Mouse (Mus musculus): ENCODE measurements at regions not wholly inside any gene's neighbourhood (a gene's known extent, or its start where the extent isn't known, plus 50 kb on each side); places are given as distances from the start of the nearest gene placed in this dataset.
A peak's percentile ranks its signal among the peaks of the same experiment; 100 is the strongest.

- 41% methylated on average over 7 of the region's 7 CpGs for WGBS
Measured at GRCm38 (mm10) chr11:19351243-19351787, 332.5 kb upstream of the Meis1 start.

GRCm38 (mm10) chr11:19353706-19354105 is 334.9 kb upstream of the Meis1 start:
- Histone ChIP-seq H3K36me3 (no peaks in the 10 kb centered on the region), H3K4me1 (replicated peaks) (peaks cover 34% of the 10 kb centered on the region), H3K4me3 (no peak overlapping the region), H3K27me3 (ENCODE audit: insufficient read depth, poor library complexity, severe bottlenecking) (no peaks in the 10 kb centered on the region), H3K9me3 (no peaks in the 10 kb centered on the region), H3K27ac (no peak overlapping the region)
- 90% methylated on average over 3 of the region's 3 CpGs for WGBS
- no peak for DNase-seq (ENCODE audit: low spot score)

More at GRCm38 (mm10) chr11:19351243-19351787, 332.5 kb upstream of the Meis1 start:
- Histone ChIP-seq H3K9me3 (no peaks in the 10 kb centered on the region), H3K27me3 (ENCODE audit: insufficient read depth, poor library complexity, severe bottlenecking) (no peaks in the 10 kb centered on the region), H3K36me3 (no peaks in the 10 kb centered on the region), H3K27ac (peak overlapping the region; percentile 76), H3K4me3 (no peak overlapping the region), H3K4me1 (replicated peaks) (peaks cover 34% of the 10 kb centered on the region)
- DNase-seq (ENCODE audit: low spot score), result no peak

- H3K4me1 ChIP-seq (replicated peaks), result peaks cover 29% of the 10 kb centered on the region
- H3K4me3 ChIP-seq, result no peak overlapping the region
- no peak overlapping the region for H3K27ac ChIP-seq
- no peaks in the 10 kb centered on the region for H3K27me3 ChIP-seq (ENCODE audit: insufficient read depth, poor library complexity, severe bottlenecking)
- 87% methylated on average over 2 of the region's 2 CpGs for WGBS
- DNase-seq (ENCODE audit: low spot score), result no peak
- H3K36me3 ChIP-seq, result no peaks in the 10 kb centered on the region
- H3K9me3 ChIP-seq, result no peaks in the 10 kb centered on the region
Measured at GRCm38 (mm10) chr11:19355179-19355578, 336.4 kb upstream of the Meis1 start.

GRCm38 (mm10) chr11:19356151-19356550 is 337.4 kb upstream of the Meis1 start:
- Histone ChIP-seq H3K4me3 (no peak overlapping the region), H3K9me3 (no peaks in the 10 kb centered on the region), H3K27me3 (ENCODE audit: insufficient read depth, poor library complexity, severe bottlenecking) (no peaks in the 10 kb centered on the region), H3K4me1 (replicated peaks) (peaks cover 22% of the 10 kb centered on the region), H3K27ac (no peak overlapping the region), H3K36me3 (no peaks in the 10 kb centered on the region)
- 76% methylated on average over 2 of the region's 2 CpGs for WGBS
- no peak for DNase-seq (ENCODE audit: low spot score)

- no peak overlapping the region for H3K4me3 ChIP-seq
- no peak for DNase-seq (ENCODE audit: low spot score)
- H3K27ac ChIP-seq, result no peak overlapping the region
- H3K9me3 ChIP-seq, result no peaks in the 10 kb centered on the region
- no peaks in the 10 kb centered on the region for H3K27me3 ChIP-seq (ENCODE audit: insufficient read depth, poor library complexity, severe bottlenecking)
- no peaks in the 10 kb centered on the region for H3K36me3 ChIP-seq
- H3K4me1 ChIP-seq (replicated peaks), result peaks cover 5% of the 10 kb centered on the region
- WGBS, result 69% methylated on average over 1 of the region's 1 CpGs
Measured at GRCm38 (mm10) chr11:19369152-19369551, 350.4 kb upstream of the Meis1 start.

- no peaks in the 10 kb centered on the region for H3K27me3 ChIP-seq (ENCODE audit: insufficient read depth, poor library complexity, severe bottlenecking)
- H3K9me3 ChIP-seq, result no peaks in the 10 kb centered on the region
- WGBS, result 83% methylated on average over 5 of the region's 5 CpGs
- no peak for DNase-seq (ENCODE audit: low spot score)
- no peaks in the 10 kb centered on the region for H3K4me1 ChIP-seq (replicated peaks)
- H3K4me3 ChIP-seq, result no peak overlapping the region
- H3K36me3 ChIP-seq, result no peaks in the 10 kb centered on the region
- no peak overlapping the region for H3K27ac ChIP-seq
Measured at GRCm38 (mm10) chr11:19373476-19373875, 354.7 kb upstream of the Meis1 start.

- no peaks in the 10 kb centered on the region for H3K36me3 ChIP-seq
- whole genome bisulfite sequencing, result 63% methylated on average over 2 of the region's 2 CpGs
- no peaks in the 10 kb centered on the region for H3K9me3 ChIP-seq
- DNase-seq (ENCODE audit: low spot score), result no peak
- no peaks in the 10 kb centered on the region for H3K27me3 ChIP-seq (ENCODE audit: insufficient read depth, poor library complexity, severe bottlenecking)
- H3K4me1 ChIP-seq (replicated peaks), result peaks cover 4% of the 10 kb centered on the region; the same call in 1 of the 2 replicates
- H3K4me3 ChIP-seq, result no peak overlapping the region
- no peak overlapping the region for H3K27ac ChIP-seq
Measured at GRCm38 (mm10) chr11:19380935-19381334, 362.1 kb upstream of the Meis1 start.

GRCm38 (mm10) chr11:19389136-19389535 is 370.4 kb upstream of the Meis1 start:
- no peaks in the 10 kb centered on the region for H3K4me1 ChIP-seq (replicated peaks)
- no peaks in the 10 kb centered on the region for H3K9me3 ChIP-seq
- H3K4me3 ChIP-seq, result no peak overlapping the region
- H3K27me3 ChIP-seq (ENCODE audit: insufficient read depth, poor library complexity, severe bottlenecking), result no peaks in the 10 kb centered on the region
- 96% methylated on average over 6 of the region's 6 CpGs for WGBS
- H3K27ac ChIP-seq, result no peak overlapping the region
- H3K36me3 ChIP-seq, result no peaks in the 10 kb centered on the region
- no peak for DNase-seq (ENCODE audit: low spot score)

GRCm38 (mm10) chr11:19392190-19392589 is 373.4 kb upstream of the Meis1 start:
- Histone ChIP-seq H3K27me3 (ENCODE audit: insufficient read depth, poor library complexity, severe bottlenecking) (no peaks in the 10 kb centered on the region), H3K36me3 (no peaks in the 10 kb centered on the region), H3K27ac (no peak overlapping the region), H3K4me1 (replicated peaks) (no peaks in the 10 kb centered on the region), H3K9me3 (no peaks in the 10 kb centered on the region), H3K4me3 (no peak overlapping the region)
- no peak for DNase-seq (ENCODE audit: low spot score)
- WGBS, result 96% methylated on average over 1 of the region's 1 CpGs

GRCm38 (mm10) chr11:19394372-19394771 is 375.6 kb upstream of the Meis1 start:
- no peaks in the 10 kb centered on the region for H3K27me3 ChIP-seq (ENCODE audit: insufficient read depth, poor library complexity, severe bottlenecking)
- no peaks in the 10 kb centered on the region for H3K4me1 ChIP-seq (replicated peaks)
- no peak for DNase-seq (ENCODE audit: low spot score)
- no peak overlapping the region for H3K4me3 ChIP-seq
- H3K27ac ChIP-seq, result no peak overlapping the region
- no peaks in the 10 kb centered on the region for H3K36me3 ChIP-seq
- H3K9me3 ChIP-seq, result no peaks in the 10 kb centered on the region

GRCm38 (mm10) chr11:19400396-19400795 is 381.6 kb upstream of the Meis1 start:
- H3K27ac ChIP-seq, result no peak overlapping the region
- no peak for DNase-seq (ENCODE audit: low spot score)
- no peaks in the 10 kb centered on the region for H3K9me3 ChIP-seq
- no peaks in the 10 kb centered on the region for H3K36me3 ChIP-seq
- WGBS, result 89% methylated on average over 7 of the region's 7 CpGs
- no peaks in the 10 kb centered on the region for H3K27me3 ChIP-seq (ENCODE audit: insufficient read depth, poor library complexity, severe bottlenecking)
- no peak overlapping the region for H3K4me3 ChIP-seq
- no peaks in the 10 kb centered on the region for H3K4me1 ChIP-seq (replicated peaks)

GRCm38 (mm10) chr11:19420143-19420542 is 401.4 kb upstream of the Meis1 start:
- 86% methylated on average over 2 of the region's 2 CpGs for WGBS
- Histone ChIP-seq H3K4me1 (replicated peaks) (0 out of 2 replicates have a peak, but pooled peaks cover 6% of the 10 kb centered on the region), H3K36me3 (no peaks in the 10 kb centered on the region), H3K4me3 (no peak overlapping the region), H3K27me3 (ENCODE audit: insufficient read depth, poor library complexity, severe bottlenecking) (no peaks in the 10 kb centered on the region), H3K9me3 (no peaks in the 10 kb centered on the region), H3K27ac (no peak overlapping the region)
- no peak for DNase-seq (ENCODE audit: low spot score)

GRCm38 (mm10) chr11:19423268-19423667 is 404.5 kb upstream of the Meis1 start:
- Histone ChIP-seq H3K27ac (no peak overlapping the region), H3K27me3 (ENCODE audit: insufficient read depth, poor library complexity, severe bottlenecking) (no peaks in the 10 kb centered on the region), H3K36me3 (no peaks in the 10 kb centered on the region), H3K4me1 (replicated peaks) (0 out of 2 replicates have a peak, but pooled peaks cover 6% of the 10 kb centered on the region), H3K9me3 (no peaks in the 10 kb centered on the region), H3K4me3 (no peak overlapping the region)
- no peak for DNase-seq (ENCODE audit: low spot score)

Measured in hindbrain, embryonic 10.5 days (tissue).